Mouse (Mus musculus): Measurements from ENCODE around the gene Kif26b. TPM values are rescaled to one million over a fixed set of nuclear protein-coding genes. Genes with fewer than 3 reads are reported as not detected.

The Kif26b gene
- polyA plus RNA-seq (2017; shearing (Covaris generic)) = under 1 TPM in 1 of 2 experiments, not detected in 1; 0.21 TPM

GRCm38 (mm10) chr1:178528431-178529351 is at the start of gene Kif26b:
Gene Kif26b (plus strand): TSS chr1:178529125.

Other genes starting within 250 kb of the Kif26b start
- gene Cox20, start 210.0 kb upstream of the Kif26b start, polyA plus RNA-seq (2017; shearing (Covaris generic)) = 100 to 1,000 TPM; 149 to 191 TPM
- 100 to 1,000 TPM; 764 to 871 TPM for gene Hnrnpu, start 191.3 kb upstream of the Kif26b start, polyA plus RNA-seq (2017; shearing (Covaris generic))
- gene Efcab2, start 123.0 kb upstream of the Kif26b start, polyA plus RNA-seq (2017; shearing (Covaris generic)) = 1 to 10 TPM; 3.3 to 6.0 TPM

All from activated CD4-positive, CD25-positive, alpha-beta regulatory T cell (primary cell).